8 mouse cellular contexts compared by ENCODE assay signal in the genomic region with DNA sequence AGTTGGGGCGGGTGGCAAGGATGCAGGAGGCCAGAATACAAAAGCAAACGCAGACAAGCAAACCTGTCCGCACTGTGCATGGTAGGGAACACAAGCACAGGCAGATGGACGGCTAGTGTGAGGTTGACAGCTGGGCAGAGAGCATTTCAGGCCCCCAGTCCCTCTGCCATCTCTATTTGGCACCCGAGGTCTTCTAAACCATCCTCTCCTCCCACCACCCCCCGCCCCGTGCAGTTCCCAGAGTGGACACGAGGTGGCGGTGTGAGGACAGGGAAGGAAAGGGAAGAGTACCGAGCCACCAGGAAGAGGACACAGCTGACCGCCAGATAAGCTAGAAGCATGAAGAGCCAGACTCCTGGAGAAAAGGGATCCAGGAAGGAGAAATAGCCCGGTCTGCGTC. TPM values are rescaled to one million over a fixed set of nuclear protein-coding genes. Genes with fewer than 3 reads are reported as not detected.
DNase-seq lines count a peak whose midpoint lies in the region; ATAC-seq lines count a peak whose summit lies in the region.

No protein-coding gene starts in this region.

- ATAC-seq in heart, embryonic 12.5 days (ENCODE audit: insufficient number of reproducible peaks, low FRiP score), result no peak
- 0 out of 2 replicates have a peak, but pooled peaks have one; percentile 13 for ATAC-seq in stomach, embryonic 16.5 days (ENCODE audit: insufficient read depth, low FRiP score)

- H3K4me1 ChIP-seq in heart, embryonic 12.5 days (replicated peaks), result no peaks in the 10 kb centered on the region
- 0 out of 2 replicates have a peak, but pooled peaks cover 6% of the 10 kb centered on the region for H3K4me1 ChIP-seq in limb, embryonic 10.5 days
- H3K4me1 ChIP-seq in stomach, embryonic 16.5 days (ENCODE audit: control insufficient read depth, insufficient read depth, low read length), result no peaks in the 10 kb centered on the region

- no peak overlapping the region for H3K9ac ChIP-seq in heart, embryonic 12.5 days
- no peak overlapping the region for H3K9ac ChIP-seq in stomach, embryonic 16.5 days (ENCODE audit: low read length)

- H3K4me2 ChIP-seq in heart, embryonic 12.5 days, result no peak overlapping the region
- H3K4me2 ChIP-seq in stomach, embryonic 16.5 days (ENCODE audit: low read depth, low read length), result no peak overlapping the region

- DNase-seq in heart, adult 18-20 months, result peak; percentile 24 to 75
- DNase-seq in cerebellum, adult 8-10 months, result peak; percentile 80
- peak; percentile 50 to 77 for DNase-seq in frontal cortex, postnatal 10 days (ENCODE audit: low spot score in 2 of 2)
- peak; percentile 57 for DNase-seq in induced T-regulatory cell, adult 2 months (ENCODE audit: low read depth)
- DNase-seq in limb, embryonic 10.5 days (ENCODE audit: low spot score), result peak; percentile 92
- DNase-seq in natural killer cell, adult 2 months (ENCODE audit: low spot score in 2 of 2), result peak; percentile 4 to 8

- no peaks in the 10 kb centered on the region for H3K36me3 ChIP-seq in heart, embryonic 12.5 days
- no peaks in the 10 kb centered on the region for H3K36me3 ChIP-seq in limb, embryonic 10.5 days
- H3K36me3 ChIP-seq in stomach, embryonic 16.5 days (ENCODE audit: control insufficient read depth, insufficient read depth, low read length), result no peaks in the 10 kb centered on the region

- no peaks in the 10 kb centered on the region for H3K9me3 ChIP-seq in heart, embryonic 12.5 days (replicated peaks)
- H3K9me3 ChIP-seq in limb, embryonic 10.5 days (replicated peaks), result no peaks in the 10 kb centered on the region
- H3K9me3 ChIP-seq in stomach, embryonic 16.5 days (replicated peaks; ENCODE audit: control insufficient read depth, low read length), result no peaks in the 10 kb centered on the region

- no peak overlapping the region for H3K4me3 ChIP-seq in heart, embryonic 12.5 days
- no peak overlapping the region for H3K4me3 ChIP-seq in limb, embryonic 10.5 days
- no peak overlapping the region for H3K4me3 ChIP-seq in stomach, embryonic 16.5 days (replicated peaks; ENCODE audit: low read length)

- WGBS in heart, embryonic 12.5 days, result 17% methylated on average over 13 of the region's 13 CpGs
- WGBS in limb, embryonic 10.5 days, result 21% methylated on average over 13 of the region's 13 CpGs
- 17% methylated on average over 13 of the region's 13 CpGs for whole genome bisulfite sequencing in stomach, embryonic 16.5 days

- peaks cover 48% of the 10 kb centered on the region for H3K27me3 ChIP-seq in heart, embryonic 12.5 days (replicated peaks)
- H3K27me3 ChIP-seq in limb, embryonic 10.5 days (ENCODE audit: low read depth, poor library complexity, severe bottlenecking), result no peaks in the 10 kb centered on the region
- H3K27me3 ChIP-seq in stomach, embryonic 16.5 days (ENCODE audit: control insufficient read depth, insufficient read depth, low read length), result no peaks in the 10 kb centered on the region

- H3K27ac ChIP-seq in heart, embryonic 12.5 days (ENCODE audit: poor library complexity, severe bottlenecking), result no peak overlapping the region
- no peak overlapping the region for H3K27ac ChIP-seq in limb, embryonic 10.5 days
- no peak overlapping the region for H3K27ac ChIP-seq in stomach, embryonic 16.5 days (ENCODE audit: low read length)

RNA-seq across cellular contexts. Expression of a gene that starts 42.5 kb away (rescaled TPM):
- 10 to 100 TPM; 19.0 to 22.7 TPM for total RNA-seq in heart, adult 18-20 months (2021)
- polyA plus RNA-seq in heart, embryonic 12.5 days (2016; fragmentation: Nextera tagmentation; extraction: Ambion mirVana), result 5.2 and 5.4 TPM in 2 replicates
- polyA plus RNA-seq in limb, embryonic 10.5 days (2016; fragmentation: Nextera tagmentation; extraction: Ambion mirVana), result 3.1 and 4.0 TPM in 2 replicates
- 4.0 and 4.1 TPM in 2 replicates for polyA plus RNA-seq in stomach, embryonic 16.5 days (2015; fragmentation: Nextera tagmentation; extraction: Ambion mirVana)

Comparison
In these comparisons a context has a peak if more than half of its experiments do, and no peak if none do; other contexts are left out.
1. DNase-seq: peak in every context shown above with its lines; median percentile 92 in limb, embryonic 10.5 days; 80 in cerebellum, adult 8-10 months; 64 in frontal cortex, postnatal 10 days; 57 in induced T-regulatory cell, adult 2 months; 50 in heart, adult 18-20 months; 6 in natural killer cell, adult 2 months.